Mouse (Mus musculus): ENCODE results near the gene Luzp2. TPM values are rescaled to one million over a fixed set of nuclear protein-coding genes. Genes with fewer than 3 reads are reported as not detected.
A peak's percentile ranks its signal among the peaks of the same experiment; 100 is the strongest.
"Not testable (repeated sequence)": the region's sequence is repeated elsewhere in the genome, so short reads cannot be mapped to it uniquely, and the experiment has no call there.

Gene Luzp2
- polyA plus RNA-seq, 1 experiment from 2014 or later: 29.0 TPM

- Histone ChIP-seq H3K9ac (no peak overlapping the region), H3K4me2 (no peak overlapping the region), H3K4me3 (no peak overlapping the region), H3K9me3 (no peaks in the 10 kb centered on the region), H3K36me3 (no peaks in the 10 kb centered on the region), H3K4me1 (replicated peaks) (no peaks in the 10 kb centered on the region), H3K27ac (no peak overlapping the region), H3K27me3 (no peaks in the 10 kb centered on the region)
- no peak for ATAC-seq (ENCODE audit: low FRiP score)
- 51% methylated on average over 3 of the region's 3 CpGs for WGBS
Observed at GRCm38 (mm10) chr7:54893709-54894627, 58.7 kb downstream of the Luzp2 start.

GRCm38 (mm10) chr7:54898589-54898988 is 63.3 kb downstream of the Luzp2 start:
- H3K9ac ChIP-seq: no peak overlapping the region
- H3K4me3 ChIP-seq: no peak overlapping the region
- no peak for ATAC-seq (ENCODE audit: low FRiP score)
- H3K27ac ChIP-seq: no peak overlapping the region
- no peaks in the 10 kb centered on the region for H3K27me3 ChIP-seq
- no peaks in the 10 kb centered on the region for H3K4me1 ChIP-seq (replicated peaks)
- H3K36me3 ChIP-seq: no peaks in the 10 kb centered on the region
- 66% methylated on average over 3 of the region's 3 CpGs for WGBS
- no peak overlapping the region for H3K4me2 ChIP-seq
- no peaks in the 10 kb centered on the region for H3K9me3 ChIP-seq

- H3K9ac ChIP-seq: no peak overlapping the region
- H3K27ac ChIP-seq: no peak overlapping the region
- 0 out of 2 replicates have a peak, but pooled peaks have one; percentile 57 for ATAC-seq (ENCODE audit: low FRiP score)
- WGBS: 53% methylated on average over 7 of the region's 7 CpGs
- H3K9me3 ChIP-seq: no peaks in the 10 kb centered on the region
- no peak overlapping the region for H3K4me2 ChIP-seq
- no peaks in the 10 kb centered on the region for H3K27me3 ChIP-seq
- no peaks in the 10 kb centered on the region for H3K4me1 ChIP-seq (replicated peaks)
- no peak overlapping the region for H3K4me3 ChIP-seq
- H3K36me3 ChIP-seq: no peaks in the 10 kb centered on the region
Observed at GRCm38 (mm10) chr7:54909958-54910357, 74.7 kb downstream of the Luzp2 start.

- no peak overlapping the region for H3K27ac ChIP-seq
Observed at GRCm38 (mm10) chr7:54914030-54914429, 78.7 kb downstream of the Luzp2 start.

GRCm38 (mm10) chr7:54921991-54922390 is 86.7 kb downstream of the Luzp2 start:
- 80% methylated on average over 3 of the region's 3 CpGs for WGBS
- Histone ChIP-seq H3K9me3 (no peaks in the 10 kb centered on the region), H3K4me2 (no peak overlapping the region), H3K4me1 (replicated peaks) (no peaks in the 10 kb centered on the region), H3K27ac (no peak overlapping the region), H3K27me3 (no peaks in the 10 kb centered on the region), H3K4me3 (no peak overlapping the region), H3K36me3 (no peaks in the 10 kb centered on the region), H3K9ac (no peak overlapping the region)
- ATAC-seq (ENCODE audit: low FRiP score): no peak

More at GRCm38 (mm10) chr7:54914030-54914429, 78.7 kb downstream of the Luzp2 start:
- Histone ChIP-seq H3K4me1 (replicated peaks) (no peaks in the 10 kb centered on the region), H3K27me3 (no peaks in the 10 kb centered on the region), H3K36me3 (no peaks in the 10 kb centered on the region), H3K4me3 (no peak overlapping the region), H3K9ac (no peak overlapping the region), H3K9me3 (no peaks in the 10 kb centered on the region), H3K4me2 (no peak overlapping the region)
- no peak for ATAC-seq (ENCODE audit: low FRiP score)
- 28% methylated on average over 1 of the region's 1 CpGs for WGBS

- Histone ChIP-seq H3K9me3 (no peaks in the 10 kb centered on the region), H3K27ac (no peak overlapping the region), H3K4me2 (no peak overlapping the region), H3K9ac (no peak overlapping the region), H3K27me3 (no peaks in the 10 kb centered on the region), H3K4me3 (no peak overlapping the region), H3K36me3 (no peaks in the 10 kb centered on the region), H3K4me1 (replicated peaks) (no peaks in the 10 kb centered on the region)
- no peak for ATAC-seq (ENCODE audit: low FRiP score)
- WGBS: 68% methylated on average over 2 of the region's 2 CpGs
Observed at GRCm38 (mm10) chr7:54956759-54957158, 121.5 kb downstream of the Luzp2 start.

- Histone ChIP-seq H3K9ac (no peak overlapping the region), H3K4me1 (replicated peaks) (no peaks in the 10 kb centered on the region), H3K36me3 (no peaks in the 10 kb centered on the region), H3K4me3 (no peak overlapping the region), H3K4me2 (no peak overlapping the region), H3K27ac (no peak overlapping the region), H3K27me3 (no peaks in the 10 kb centered on the region), H3K9me3 (no peaks in the 10 kb centered on the region)
- ATAC-seq (ENCODE audit: low FRiP score): no peak
- 79% methylated on average over 4 of the region's 4 CpGs for WGBS
Observed at GRCm38 (mm10) chr7:54962678-54963077, 127.4 kb downstream of the Luzp2 start.

GRCm38 (mm10) chr7:54977372-54977771 is 142.1 kb downstream of the Luzp2 start:
- no peak for ATAC-seq (ENCODE audit: low FRiP score)
- no peak overlapping the region for H3K9ac ChIP-seq
- H3K4me3 ChIP-seq: no peak overlapping the region
- no peaks in the 10 kb centered on the region for H3K27me3 ChIP-seq
- H3K36me3 ChIP-seq: no peaks in the 10 kb centered on the region
- H3K9me3 ChIP-seq: no peaks in the 10 kb centered on the region; the same call in 1 of the 2 replicates
- no peaks in the 10 kb centered on the region for H3K4me1 ChIP-seq (replicated peaks)
- no peak overlapping the region for H3K27ac ChIP-seq
- no peak overlapping the region for H3K4me2 ChIP-seq

- Histone ChIP-seq H3K27ac (no peak overlapping the region), H3K27me3 (no peaks in the 10 kb centered on the region), H3K9me3 (no peaks in the 10 kb centered on the region), H3K9ac (no peak overlapping the region), H3K36me3 (no peaks in the 10 kb centered on the region), H3K4me3 (no peak overlapping the region), H3K4me2 (no peak overlapping the region), H3K4me1 (replicated peaks) (no peaks in the 10 kb centered on the region)
- 77% methylated on average over 4 of the region's 4 CpGs for WGBS
- ATAC-seq (ENCODE audit: low FRiP score): no peak
Observed at GRCm38 (mm10) chr7:54980585-54980984, 145.3 kb downstream of the Luzp2 start.

- Histone ChIP-seq H3K9me3 (no peaks in the 10 kb centered on the region), H3K4me3 (no peak overlapping the region), H3K27ac (no peak overlapping the region), H3K4me2 (no peak overlapping the region), H3K9ac (no peak overlapping the region), H3K27me3 (no peaks in the 10 kb centered on the region), H3K4me1 (replicated peaks) (0 out of 2 replicates have a peak, but pooled peaks cover 5% of the 10 kb centered on the region), H3K36me3 (no peaks in the 10 kb centered on the region)
- 51% methylated on average over 2 of the region's 2 CpGs for WGBS
- 0 out of 2 replicates have a peak, but pooled peaks have one; percentile 65 for ATAC-seq (ENCODE audit: low FRiP score)
Observed at GRCm38 (mm10) chr7:55000397-55000796, 165.1 kb downstream of the Luzp2 start.

- no peak overlapping the region for H3K9ac ChIP-seq
- 62% methylated on average over 4 of the region's 4 CpGs for WGBS
- no peaks in the 10 kb centered on the region for H3K4me1 ChIP-seq (replicated peaks)
- no peak overlapping the region for H3K4me2 ChIP-seq
- H3K4me3 ChIP-seq: no peak overlapping the region
- ATAC-seq (ENCODE audit: low FRiP score): no peak
- H3K36me3 ChIP-seq: no peaks in the 10 kb centered on the region
- no peak overlapping the region for H3K27ac ChIP-seq
- no peaks in the 10 kb centered on the region for H3K27me3 ChIP-seq
- H3K9me3 ChIP-seq: no peaks in the 10 kb centered on the region
Observed at GRCm38 (mm10) chr7:55009173-55009771, 174.0 kb downstream of the Luzp2 start.

GRCm38 (mm10) chr7:55133850-55134249 is 298.6 kb downstream of the Luzp2 start:
- not testable (repeated sequence) for H3K4me2 ChIP-seq; H3K27me3 ChIP-seq; H3K4me1 ChIP-seq (replicated peaks); H3K9ac ChIP-seq; H3K4me3 ChIP-seq; H3K36me3 ChIP-seq; H3K27ac ChIP-seq; H3K9me3 ChIP-seq; ATAC-seq (ENCODE audit: low FRiP score)
- 91% methylated on average over 1 of the region's 2 CpGs for WGBS

All from hindbrain, embryonic 13.5 days (tissue).